Mouse (Mus musculus): ENCODE measurements around the gene Lgals4. TPM values are rescaled to one million over a fixed set of nuclear protein-coding genes. Genes with fewer than 3 reads are reported as not detected.

Lgals4 gene
- polyA plus RNA-seq, 1 experiment from 2014 or later: 4.2 TPM

DNA sequence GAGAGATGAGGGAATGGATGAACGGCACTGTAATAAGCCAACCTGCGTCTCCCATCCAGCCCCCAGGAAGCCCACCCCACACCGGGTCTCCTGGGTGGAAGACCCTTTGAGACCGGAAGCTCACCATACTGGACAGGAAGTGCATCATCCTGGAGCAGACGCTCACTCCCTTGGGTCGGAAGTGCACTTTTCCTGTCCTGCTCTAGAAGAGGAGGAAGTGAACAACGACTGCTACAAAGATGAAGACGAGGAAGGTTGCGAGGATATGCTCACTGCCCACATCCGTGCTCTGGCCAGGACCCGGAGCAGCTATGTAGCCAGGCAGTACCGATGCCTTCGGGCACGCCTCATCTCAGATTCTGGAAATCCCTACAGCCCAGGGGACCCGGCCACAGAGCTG, 37.8 kb upstream of the Lgals4 start:
- Histone ChIP-seq H3K4me3 (no peak overlapping the region), H3K4me2 (peak overlapping the region; percentile 57), H3K27me3 (replicated peaks) (no peaks in the 10 kb centered on the region), H3K27ac (ENCODE audit: poor library complexity, severe bottlenecking) (no peak overlapping the region), H3K4me1 (replicated peaks) (peaks cover 8% of the 10 kb centered on the region; the same call in 1 of the 2 replicates), H3K9ac (peak overlapping the region; percentile 5; the same call in 1 of the 2 replicates), H3K9me3 (replicated peaks) (no peaks in the 10 kb centered on the region), H3K36me3 (no peaks in the 10 kb centered on the region)
- ATAC-seq (ENCODE audit: insufficient number of reproducible peaks, low FRiP score): no peak
- 64% methylated on average over 15 of the region's 15 CpGs for WGBS

DNA sequence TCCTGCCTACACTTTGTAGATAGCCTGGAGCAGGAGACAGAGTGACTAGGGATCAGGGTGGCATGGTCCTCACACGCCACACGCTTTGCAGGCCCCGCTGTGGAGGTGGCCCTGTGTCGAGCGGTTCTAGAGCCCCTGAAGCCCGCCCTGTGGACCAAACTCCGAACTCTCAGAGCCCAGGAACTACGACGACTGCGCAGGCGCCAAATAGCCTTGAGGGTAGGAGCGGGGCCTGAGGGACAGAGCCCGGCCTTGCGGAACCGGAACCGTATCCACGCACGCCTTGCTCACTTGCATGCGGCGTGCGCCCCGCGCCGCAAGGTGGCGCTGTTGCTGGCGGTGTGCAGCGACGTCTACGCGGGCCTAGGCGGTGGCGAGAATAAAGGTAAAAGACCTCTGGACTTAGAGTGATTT, 37.1 kb upstream of the Lgals4 start:
- Histone ChIP-seq H3K36me3 (no peaks in the 10 kb centered on the region), H3K9ac (peak overlapping the region; percentile 52), H3K4me2 (peak overlapping the region; percentile 57), H3K27ac (ENCODE audit: poor library complexity, severe bottlenecking) (no peak overlapping the region), H3K4me1 (replicated peaks) (peaks cover 12% of the 10 kb centered on the region), H3K9me3 (replicated peaks) (no peaks in the 10 kb centered on the region), H3K4me3 (peak overlapping the region; percentile 22), H3K27me3 (replicated peaks) (no peaks in the 10 kb centered on the region)
- WGBS: 10% methylated on average over 32 of the region's 32 CpGs
- peak; percentile 67; the same call in 1 of the 2 replicates for ATAC-seq (ENCODE audit: insufficient number of reproducible peaks, low FRiP score)

DNA sequence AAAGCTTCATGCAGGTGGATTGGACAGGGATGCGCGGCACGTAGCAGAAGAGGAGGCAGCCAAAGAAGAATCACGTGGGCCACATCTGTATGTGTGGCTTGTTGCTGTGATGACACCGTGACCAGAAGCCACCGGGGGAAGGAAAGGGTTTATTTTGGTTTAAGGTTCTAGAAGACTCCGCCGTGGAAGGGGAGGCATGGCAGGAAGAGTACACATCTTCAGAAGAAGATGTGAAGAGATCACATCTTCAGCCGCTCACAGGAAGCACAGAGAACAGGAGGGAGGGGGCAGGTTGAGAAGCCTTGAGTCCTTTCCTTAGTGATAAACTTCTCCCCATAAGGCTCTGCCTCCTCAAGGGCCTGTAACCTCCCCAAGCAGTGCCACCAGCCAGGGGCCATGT, 33.7 kb upstream of the Lgals4 start:
- Histone ChIP-seq H3K4me1 (replicated peaks) (peaks cover 39% of the 10 kb centered on the region), H3K27ac (ENCODE audit: poor library complexity, severe bottlenecking) (no peak overlapping the region), H3K36me3 (no peaks in the 10 kb centered on the region), H3K4me2 (no peak overlapping the region), H3K9ac (no peak overlapping the region), H3K9me3 (replicated peaks) (no peaks in the 10 kb centered on the region), H3K27me3 (replicated peaks) (no peaks in the 10 kb centered on the region), H3K4me3 (no peak overlapping the region)
- WGBS: 89% methylated on average over 9 of the region's 9 CpGs
- ATAC-seq (ENCODE audit: insufficient number of reproducible peaks, low FRiP score): no peak

DNA sequence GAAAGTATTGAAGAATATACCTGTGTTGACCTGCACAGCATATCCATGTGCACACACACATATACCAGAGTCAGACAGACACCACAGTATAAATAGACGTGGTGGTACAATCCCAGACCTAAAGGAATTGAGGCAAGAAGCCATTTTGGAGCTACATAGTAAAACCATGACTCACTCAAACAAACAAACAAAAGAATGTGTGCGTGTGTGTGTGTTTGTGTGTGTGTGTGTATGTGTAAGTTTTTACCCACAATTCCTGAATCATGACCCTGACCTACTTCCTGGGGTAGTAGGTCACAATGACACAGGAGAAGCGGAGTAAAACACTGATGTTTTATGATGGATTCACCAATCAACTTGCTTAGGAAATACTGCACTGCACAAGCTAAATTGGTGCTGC, 32.2 kb upstream of the Lgals4 start:
- peaks cover 37% of the 10 kb centered on the region for H3K4me1 ChIP-seq (replicated peaks)
- no peak overlapping the region for H3K4me2 ChIP-seq
- no peaks in the 10 kb centered on the region for H3K27me3 ChIP-seq (replicated peaks)
- H3K4me3 ChIP-seq: no peak overlapping the region
- H3K9ac ChIP-seq: no peak overlapping the region
- peak overlapping the region; percentile 87 for H3K27ac ChIP-seq (ENCODE audit: poor library complexity, severe bottlenecking)
- no peaks in the 10 kb centered on the region for H3K9me3 ChIP-seq (replicated peaks)
- H3K36me3 ChIP-seq: no peaks in the 10 kb centered on the region
- WGBS: 67% methylated on average over 3 of the region's 3 CpGs
- ATAC-seq (ENCODE audit: insufficient number of reproducible peaks, low FRiP score): no peak

DNA sequence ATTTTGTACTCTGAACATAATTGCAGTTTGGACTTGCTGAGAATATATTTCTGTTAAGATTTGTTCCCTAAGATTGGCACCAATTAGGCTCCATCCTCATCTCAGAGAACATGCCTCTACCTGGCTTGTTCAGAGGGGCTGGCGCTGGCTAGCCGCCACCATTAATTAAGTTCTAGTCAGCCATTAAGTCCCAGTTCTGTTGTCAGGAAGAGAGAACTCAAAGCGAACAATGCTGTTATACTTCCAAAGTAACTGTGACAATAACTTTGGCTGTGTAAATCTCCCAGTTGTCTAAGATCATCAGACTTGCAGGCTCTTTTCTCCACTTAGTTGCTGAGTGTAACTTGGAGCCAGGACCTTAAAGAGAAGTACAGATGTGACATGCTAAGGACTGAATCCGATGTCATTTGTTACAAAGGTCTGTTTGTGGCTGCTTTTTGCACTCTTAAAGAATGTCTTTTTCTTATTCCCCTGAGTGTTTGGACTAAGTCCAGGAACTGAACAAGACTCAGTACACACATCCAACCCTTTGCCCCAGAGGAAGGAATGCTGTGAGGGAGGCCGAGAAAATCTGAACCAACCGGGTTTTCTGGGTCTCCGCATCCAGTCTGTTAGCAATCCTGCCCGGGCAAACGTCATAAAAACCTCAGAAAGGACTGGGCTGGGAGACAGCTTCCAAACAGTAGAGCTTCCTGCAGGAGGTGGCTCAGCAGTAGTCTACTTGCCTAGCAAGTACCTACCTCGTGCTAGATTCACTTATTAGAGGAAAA, 31.6 kb upstream of the Lgals4 start:
- WGBS: 30% methylated on average over 10 of the region's 10 CpGs
- Histone ChIP-seq H3K9ac (peak overlapping the region; percentile 44; the same call in 1 of the 2 replicates), H3K27me3 (replicated peaks) (no peaks in the 10 kb centered on the region), H3K9me3 (replicated peaks) (no peaks in the 10 kb centered on the region), H3K4me1 (replicated peaks) (peaks cover 31% of the 10 kb centered on the region), H3K36me3 (no peaks in the 10 kb centered on the region), H3K27ac (ENCODE audit: poor library complexity, severe bottlenecking) (peak overlapping the region; percentile 87), H3K4me3 (no peak overlapping the region), H3K4me2 (peak overlapping the region; percentile 28)
- peak; percentile 33; the same call in 1 of the 2 replicates for ATAC-seq (ENCODE audit: insufficient number of reproducible peaks, low FRiP score)

DNA sequence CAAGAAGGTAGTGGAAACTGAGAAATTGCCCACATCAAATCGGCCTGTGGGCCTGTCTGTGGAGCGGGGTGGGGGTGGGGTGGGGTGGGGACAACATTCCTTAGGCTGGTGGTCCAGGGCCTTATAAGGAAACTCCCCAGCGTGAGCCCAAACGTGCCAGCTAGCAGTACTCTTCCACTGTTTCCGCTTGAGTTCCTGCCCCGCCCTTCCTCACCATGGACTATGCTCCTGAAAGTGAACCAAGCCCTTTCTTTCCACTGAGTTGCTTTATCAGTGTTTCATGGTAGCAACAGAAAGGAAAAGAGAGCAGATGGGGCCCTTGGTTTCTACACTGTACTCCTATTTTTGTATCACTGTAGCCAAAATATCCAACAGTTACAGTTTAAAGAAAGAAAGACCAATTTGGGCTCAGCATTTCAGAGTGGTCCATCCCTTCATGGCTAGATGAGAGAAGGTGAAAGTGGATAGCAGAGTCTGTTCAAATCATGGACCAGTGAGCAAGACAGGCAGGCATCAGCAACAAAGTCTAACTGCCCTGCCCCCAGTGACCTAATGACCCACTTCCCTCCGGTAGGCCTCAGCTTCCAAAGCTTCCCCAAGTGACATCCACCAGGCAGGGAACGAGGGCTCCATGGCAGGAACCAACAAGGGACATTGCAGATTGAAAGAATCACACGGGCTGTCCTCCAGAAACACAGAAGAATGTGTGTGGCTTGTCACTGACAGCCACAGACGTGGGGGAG, 30.6 kb upstream of the Lgals4 start:
- peak; percentile 82 for ATAC-seq (ENCODE audit: insufficient number of reproducible peaks, low FRiP score)
- no peak overlapping the region for H3K4me3 ChIP-seq
- no peaks in the 10 kb centered on the region for H3K36me3 ChIP-seq
- 5% methylated on average over 10 of the region's 10 CpGs for WGBS
- peak overlapping the region; percentile 28 for H3K4me2 ChIP-seq
- H3K9me3 ChIP-seq (replicated peaks): no peaks in the 10 kb centered on the region
- H3K27ac ChIP-seq (ENCODE audit: poor library complexity, severe bottlenecking): peak overlapping the region; percentile 87
- no peaks in the 10 kb centered on the region for H3K27me3 ChIP-seq (replicated peaks)
- peak overlapping the region; percentile 50 for H3K9ac ChIP-seq
- H3K4me1 ChIP-seq (replicated peaks): peaks cover 36% of the 10 kb centered on the region

DNA sequence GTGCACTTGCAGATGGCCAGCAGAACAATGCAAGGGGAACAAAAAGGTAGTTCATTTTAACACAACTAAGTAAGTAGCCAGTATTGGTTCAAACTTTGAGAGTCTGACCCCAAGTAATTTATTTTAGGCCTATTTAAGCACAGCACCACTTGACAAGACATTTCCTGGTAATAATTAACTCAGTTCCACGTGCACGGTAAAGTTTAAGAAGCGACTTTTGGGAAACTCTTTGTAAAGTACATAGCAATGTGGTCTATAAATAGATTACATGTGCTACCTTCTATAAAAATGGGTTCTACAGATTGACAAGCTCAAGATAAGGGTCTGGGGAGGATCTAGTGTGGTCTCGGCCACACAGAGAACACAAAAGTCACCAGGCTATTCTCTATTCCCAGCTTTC, 29.9 kb upstream of the Lgals4 start:
- Histone ChIP-seq H3K9me3 (replicated peaks) (no peaks in the 10 kb centered on the region), H3K4me1 (replicated peaks) (peaks cover 40% of the 10 kb centered on the region), H3K4me3 (no peak overlapping the region), H3K36me3 (no peaks in the 10 kb centered on the region), H3K27me3 (replicated peaks) (no peaks in the 10 kb centered on the region), H3K4me2 (no peak overlapping the region), H3K27ac (ENCODE audit: poor library complexity, severe bottlenecking) (peak overlapping the region; percentile 87), H3K9ac (no peak overlapping the region)
- no peak for ATAC-seq (ENCODE audit: insufficient number of reproducible peaks, low FRiP score)
- WGBS: 42% methylated on average over 4 of the region's 4 CpGs

DNA sequence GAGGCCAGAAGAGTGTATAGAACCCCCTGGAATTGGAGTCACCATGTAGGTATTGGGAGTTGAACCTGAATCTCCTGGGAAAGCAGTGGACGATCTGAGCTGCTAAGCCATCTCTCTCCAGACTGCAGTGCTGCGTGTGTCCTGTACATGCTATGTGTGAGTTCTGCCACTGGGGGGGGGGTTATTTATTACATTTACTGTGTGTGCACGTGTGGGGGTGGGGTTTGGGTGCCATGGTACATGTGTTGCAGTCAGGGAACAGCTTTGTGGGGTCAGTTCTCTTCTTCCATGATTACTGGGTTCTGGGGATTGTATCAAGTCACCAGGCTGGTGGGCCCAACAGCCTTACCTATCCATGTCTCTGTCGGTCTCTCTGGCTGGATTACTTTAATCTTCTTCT, 26.8 kb upstream of the Lgals4 start:
- Histone ChIP-seq H3K36me3 (no peaks in the 10 kb centered on the region), H3K4me1 (replicated peaks) (peaks cover 34% of the 10 kb centered on the region), H3K27me3 (replicated peaks) (no peaks in the 10 kb centered on the region), H3K27ac (ENCODE audit: poor library complexity, severe bottlenecking) (no peak overlapping the region), H3K9me3 (replicated peaks) (no peaks in the 10 kb centered on the region), H3K9ac (no peak overlapping the region), H3K4me3 (no peak overlapping the region), H3K4me2 (no peak overlapping the region)
- WGBS: 80% methylated on average over 4 of the region's 4 CpGs
- ATAC-seq (ENCODE audit: insufficient number of reproducible peaks, low FRiP score): no peak

DNA sequence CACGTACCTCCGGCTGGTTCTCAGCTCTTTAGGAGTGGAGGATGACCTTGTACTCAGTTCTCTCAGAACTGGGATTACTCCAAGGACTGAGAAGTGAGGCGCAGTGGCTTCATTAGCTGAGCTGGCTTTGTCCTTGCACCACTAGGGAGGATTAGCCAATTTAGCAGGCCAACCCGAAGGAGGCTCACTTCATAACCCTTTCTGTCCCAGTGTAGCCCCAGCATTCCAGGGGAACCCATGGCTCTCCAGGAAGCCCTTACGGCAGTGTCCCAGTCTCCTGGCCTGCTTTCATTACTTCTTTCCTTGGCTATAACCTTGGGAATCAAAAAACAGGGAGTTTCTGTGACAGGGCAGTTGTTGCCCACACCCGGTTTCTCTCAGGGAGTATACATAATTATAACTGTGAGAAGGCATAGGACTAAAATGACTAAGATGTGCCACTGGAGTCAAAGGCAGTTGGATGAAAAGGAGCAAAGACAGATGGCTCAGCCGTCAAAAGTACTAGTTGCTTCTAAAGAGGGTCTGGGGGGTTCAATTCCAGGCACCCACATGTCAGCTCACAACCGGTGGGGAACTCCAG, 25.9 kb upstream of the Lgals4 start:
- Histone ChIP-seq H3K4me2 (peak overlapping the region; percentile 96), H3K4me3 (peak overlapping the region; percentile 94), H3K36me3 (peaks cover 7% of the 10 kb centered on the region), H3K9ac (peak overlapping the region; percentile 98), H3K27me3 (replicated peaks) (no peaks in the 10 kb centered on the region), H3K9me3 (replicated peaks) (no peaks in the 10 kb centered on the region), H3K27ac (ENCODE audit: poor library complexity, severe bottlenecking) (peak overlapping the region; percentile 100), H3K4me1 (replicated peaks) (peaks cover 34% of the 10 kb centered on the region)
- no peak for ATAC-seq (ENCODE audit: insufficient number of reproducible peaks, low FRiP score)
- WGBS: 52% methylated on average over 8 of the region's 8 CpGs

DNA sequence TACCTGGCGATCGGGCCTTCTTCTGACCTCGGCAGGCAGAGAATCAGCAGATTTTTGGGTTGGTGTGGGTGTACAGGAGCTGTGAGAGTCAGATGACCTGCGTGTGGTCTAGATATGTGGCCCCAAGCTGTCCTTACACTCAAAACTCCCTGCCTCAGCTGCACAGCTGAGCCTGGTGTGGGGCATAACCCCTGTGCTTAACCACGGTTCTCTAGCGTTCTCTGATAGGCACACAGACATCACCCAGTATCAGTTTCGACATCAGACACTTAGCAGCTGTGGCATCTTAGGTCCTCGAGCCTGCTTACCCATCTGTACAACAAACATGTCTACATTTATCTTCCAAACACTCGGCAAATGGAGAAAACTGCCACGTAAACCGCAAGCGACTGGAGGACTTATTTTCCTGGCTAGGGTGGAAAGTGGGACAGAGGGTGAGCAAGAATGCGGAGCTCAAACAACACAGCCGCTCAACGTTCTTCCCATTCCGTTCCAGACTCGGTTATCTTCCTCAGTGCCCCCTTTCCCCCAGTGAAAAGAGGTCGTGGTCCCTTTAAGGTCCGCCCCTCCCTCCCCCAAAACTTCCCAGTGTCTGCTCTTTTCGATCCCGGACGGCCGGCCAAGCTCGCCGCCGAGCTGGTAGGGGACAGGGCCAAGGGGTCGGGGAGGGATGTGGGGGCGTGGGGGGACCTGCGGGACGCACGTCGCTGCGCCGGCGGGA, 25.3 kb upstream of the Lgals4 start, which contains the start of gene Hnrnpl:
TSS of gene Hnrnpl (plus strand) at position 321 of the 721 bp plus-strand sequence.
- H3K27ac ChIP-seq (ENCODE audit: poor library complexity, severe bottlenecking): peak within 1 kb of the TSS; percentile 100
- 4% methylated on average over 35 of the region's 35 CpGs for WGBS
- H3K9me3 ChIP-seq (replicated peaks): no peaks in the 10 kb centered on the region
- H3K36me3 ChIP-seq: peaks cover 14% of the 10 kb centered on the region
- H3K4me3 ChIP-seq: peak within 1 kb of the TSS; percentile 94
- ATAC-seq (ENCODE audit: insufficient number of reproducible peaks, low FRiP score): peak; percentile 20
- peaks cover 34% of the 10 kb centered on the region for H3K4me1 ChIP-seq (replicated peaks)
- H3K9ac ChIP-seq: peak within 1 kb of the TSS; percentile 98
- H3K4me2 ChIP-seq: peak within 1 kb of the TSS; percentile 96
- H3K27me3 ChIP-seq (replicated peaks): no peaks in the 10 kb centered on the region
